Mouse (Mus musculus): ENCODE results near the gene Spata45.

GRCm38 (mm10) chr1:191063700-191064099, 27.3 kb downstream of the Spata45 start:
- TF ChIP-seq TAL1 (IDR thresholded peaks at IDR 0.05; ENCODE audit: low read length) (no peak), GATA1 (IDR thresholded peaks at IDR 0.05; ENCODE audit: low read length) (no peak)
